Mouse (Mus musculus) lung, embryonic 15.5 days (tissue): ENCODE results near the gene Gpr84. TPM values are rescaled to one million over a fixed set of nuclear protein-coding genes. Genes with fewer than 3 reads are reported as not detected.

Source experiments
- ATAC-seq: fragments of 200-750 bp; cut with Nextera tagmentation; 2 replicates; pipeline ENCODE4 v1.8.0; 2017; ENCODE audit warnings: moderate number of reproducible peaks, borderline replicate concordance; ENCODE audit not compliant: low FRiP score, low TSS enrichment; ENCODE audit errors: extremely low read depth
- H3K27ac ChIP-seq: fragments of 300-500 bp; sonication (generic); 2 replicates; pipeline ENCODE4 v1.5.1; 2015; ENCODE audit warnings: moderate library complexity, mild to moderate bottlenecking, inconsistent platforms
- H3K27me3 ChIP-seq: fragments of 300-500 bp; sonication (generic); 2 replicates; pipeline ENCODE4 v1.6.1; 2015; ENCODE audit warnings: inconsistent platforms
- H3K36me3 ChIP-seq: fragments of 300-500 bp; sonication (generic); 2 replicates; pipeline ENCODE4 v1.6.1; 2015; ENCODE audit warnings: inconsistent platforms
- H3K4me1 ChIP-seq: fragments of 300-500 bp; sonication (generic); 2 replicates; pipeline ENCODE4 v1.6.1; 2015; ENCODE audit warnings: inconsistent platforms
- H3K4me2 ChIP-seq: fragments of 300-500 bp; sonication (generic); 2 replicates; pipeline ENCODE4 v1.6.1; 2015; ENCODE audit warnings: inconsistent platforms, mild to moderate bottlenecking, moderate library complexity
- H3K4me3 ChIP-seq: fragments of 300-500 bp; sonication (generic); 2 replicates; pipeline ENCODE4 v1.5.1; 2015; ENCODE audit warnings: mild to moderate bottlenecking, inconsistent platforms
- H3K9ac ChIP-seq: fragments of 300-500 bp; sonication (generic); 2 replicates; pipeline ENCODE4 v1.6.1; 2015; ENCODE audit warnings: inconsistent platforms
- H3K9me3 ChIP-seq: fragments of 300-500 bp; sonication (generic); 2 replicates; pipeline ENCODE4 v1.6.1; 2016; ENCODE audit warnings: inconsistent platforms
- WGBS: fragments of 180-500 bp; shearing (Covaris S2); methylation state at CpG from one replicate; pipeline ENCODE4 v1.1.7; 2015; 5-methylcytosine and 5-hydroxymethylcytosine counted together
- polyA plus RNA-seq: library from polyadenylated mRNA; unstranded; fragments of >200 nt; fragmentation: Nextera tagmentation; extraction: Ambion mirVana; gene quantifications from 2 replicates; pipeline ENCODE4 v1.2.1, GENCODE M21; 2015

Gpr84 gene
- polyA plus RNA-seq, 1 experiment from 2014 or later, result 0.36 TPM

GRCm38 (mm10) chr15:103345789-103346188 is 35.4 kb upstream of the Gpr84 start:
- no peak overlapping the region for H3K4me2 ChIP-seq
- H3K4me3 ChIP-seq, result no peak overlapping the region
- peaks cover 15% of the 10 kb centered on the region for H3K27me3 ChIP-seq
- no peak overlapping the region for H3K9ac ChIP-seq
- no peaks in the 10 kb centered on the region for H3K9me3 ChIP-seq
- ATAC-seq, result no peak
- no peaks in the 10 kb centered on the region for H3K4me1 ChIP-seq
- H3K36me3 ChIP-seq, result peaks cover 55% of the 10 kb centered on the region
- 77% methylated on average over 6 of the region's 6 CpGs for WGBS
- H3K27ac ChIP-seq, result no peak overlapping the region

DNA sequence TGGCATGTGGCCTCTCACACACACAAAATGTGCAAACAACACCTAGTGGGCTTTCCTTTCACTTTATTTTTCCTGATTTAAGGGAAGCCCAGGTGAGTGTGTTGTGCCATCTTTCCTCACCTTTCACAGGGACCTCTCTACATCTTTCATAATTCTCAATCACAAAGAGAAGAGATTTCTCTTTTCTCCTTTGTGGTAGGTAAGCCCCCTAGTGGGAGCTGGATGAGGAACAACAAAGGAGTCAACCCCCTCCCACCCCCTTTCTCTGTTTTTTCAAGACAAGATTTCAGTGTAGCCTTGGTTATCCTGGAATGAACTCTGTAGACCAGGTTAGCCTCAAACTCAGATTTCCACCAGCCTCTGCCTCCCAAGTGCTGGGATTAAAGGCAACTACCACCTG is 33.1 kb upstream of the Gpr84 start:
- no peak overlapping the region for H3K9ac ChIP-seq
- peaks cover 34% of the 10 kb centered on the region for H3K36me3 ChIP-seq
- H3K27me3 ChIP-seq, result peaks cover 37% of the 10 kb centered on the region
- peaks cover 13% of the 10 kb centered on the region for H3K4me1 ChIP-seq
- no peak overlapping the region for H3K4me3 ChIP-seq
- no peak overlapping the region for H3K4me2 ChIP-seq
- no peaks in the 10 kb centered on the region for H3K9me3 ChIP-seq
- ATAC-seq, result no peak
- no peak overlapping the region for H3K27ac ChIP-seq

- H3K27me3 ChIP-seq, result peaks cover 43% of the 10 kb centered on the region
- H3K4me2 ChIP-seq, result no peak overlapping the region
- no peak overlapping the region for H3K4me3 ChIP-seq
- H3K9ac ChIP-seq, result no peak overlapping the region
- no peak for ATAC-seq
- no peaks in the 10 kb centered on the region for H3K9me3 ChIP-seq
- 67% methylated on average over 2 of the region's 3 CpGs for WGBS
- peaks cover 13% of the 10 kb centered on the region for H3K4me1 ChIP-seq
- H3K36me3 ChIP-seq, result peaks cover 32% of the 10 kb centered on the region
- H3K27ac ChIP-seq, result no peak overlapping the region
Observed at GRCm38 (mm10) chr15:103343008-103343407, 32.6 kb upstream of the Gpr84 start.

GRCm38 (mm10) chr15:103342415-103342814 is 32.0 kb upstream of the Gpr84 start:
- H3K27me3 ChIP-seq, result peaks cover 47% of the 10 kb centered on the region
- ATAC-seq, result no peak
- peaks cover 32% of the 10 kb centered on the region for H3K36me3 ChIP-seq
- H3K9me3 ChIP-seq, result no peaks in the 10 kb centered on the region
- H3K9ac ChIP-seq, result no peak overlapping the region
- WGBS, result 11% methylated on average over 4 of the region's 4 CpGs
- H3K4me2 ChIP-seq, result no peak overlapping the region
- no peak overlapping the region for H3K4me3 ChIP-seq
- H3K27ac ChIP-seq, result no peak overlapping the region
- peaks cover 13% of the 10 kb centered on the region for H3K4me1 ChIP-seq

DNA sequence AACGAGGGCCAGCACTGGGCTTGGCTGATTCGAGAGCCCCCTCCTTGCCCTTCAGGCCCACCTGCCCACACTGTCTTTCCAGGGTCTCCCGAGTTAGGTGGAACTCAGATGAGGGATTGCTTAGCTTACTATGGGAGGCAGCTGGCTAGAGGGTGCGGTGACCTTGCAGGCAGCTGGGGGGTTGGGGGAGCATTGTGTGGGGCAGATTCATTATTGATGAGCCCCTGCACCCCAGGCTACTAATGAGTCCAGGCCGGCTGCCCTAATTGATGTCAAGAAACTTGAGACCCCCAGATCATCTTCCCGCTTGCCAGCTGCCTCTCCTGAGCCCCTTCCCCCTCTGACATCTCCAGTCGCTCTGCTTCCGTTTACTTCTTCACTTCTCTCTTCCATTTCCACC is 31.1 kb upstream of the Gpr84 start:
- Histone ChIP-seq H3K4me1 (peaks cover 13% of the 10 kb centered on the region), H3K9ac (no peak overlapping the region), H3K9me3 (no peaks in the 10 kb centered on the region), H3K4me2 (no peak overlapping the region), H3K36me3 (peaks cover 27% of the 10 kb centered on the region), H3K27me3 (peaks cover 56% of the 10 kb centered on the region), H3K4me3 (no peak overlapping the region), H3K27ac (no peak overlapping the region)
- WGBS, result 39% methylated on average over 8 of the region's 8 CpGs
- no peak for ATAC-seq

DNA sequence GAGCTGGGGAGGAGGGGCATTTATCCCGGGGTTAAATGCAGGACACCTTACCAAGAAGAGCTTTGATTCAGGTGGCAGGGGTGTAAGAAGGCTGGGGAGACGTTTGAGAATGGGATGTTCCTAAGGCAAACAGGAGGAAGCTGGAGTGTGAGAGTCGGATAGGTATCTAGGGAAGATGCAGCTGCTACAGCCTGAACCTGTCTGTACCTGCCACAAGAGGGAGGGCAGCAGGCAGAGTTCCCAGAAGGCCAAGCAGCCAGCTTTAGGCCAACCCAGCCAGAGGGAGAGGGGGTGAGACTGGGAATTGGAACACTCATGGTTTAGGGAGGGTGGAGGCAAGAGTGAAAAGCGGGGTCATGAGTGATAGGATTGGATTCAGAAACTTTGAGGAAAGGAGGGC is 30.4 kb upstream of the Gpr84 start:
- Histone ChIP-seq H3K9ac (no peak overlapping the region), H3K4me3 (no peak overlapping the region), H3K4me2 (peak overlapping the region; percentile 87; the same call in 1 of the 2 replicates), H3K27ac (no peak overlapping the region), H3K9me3 (no peaks in the 10 kb centered on the region), H3K27me3 (peaks cover 59% of the 10 kb centered on the region), H3K4me1 (peaks cover 13% of the 10 kb centered on the region), H3K36me3 (peaks cover 20% of the 10 kb centered on the region)
- no peak for ATAC-seq
- 24% methylated on average over 4 of the region's 4 CpGs for WGBS

DNA sequence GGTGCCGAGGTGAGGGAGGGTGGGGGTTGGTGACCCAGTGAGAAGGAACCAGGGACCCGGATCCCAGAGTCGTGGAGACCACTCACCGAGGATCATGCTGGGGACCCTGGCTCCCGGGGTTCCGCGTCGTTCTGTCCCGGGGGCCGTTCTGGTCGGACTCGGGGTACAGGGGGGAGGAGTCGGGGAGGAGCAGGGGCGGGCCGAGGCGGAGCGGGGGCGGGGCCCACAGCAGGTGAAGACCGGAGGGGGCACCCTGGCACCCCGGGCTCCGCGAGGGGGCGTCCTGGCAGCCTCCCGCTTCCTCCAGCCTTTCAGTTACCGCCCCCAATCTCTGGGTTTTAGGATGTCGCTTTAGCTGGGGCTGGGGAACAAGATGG is 29.5 kb upstream of the Gpr84 start, which contains the start of gene Zfp385a:
TSS of gene Zfp385a (minus strand) at position 133 of the 377 bp plus-strand sequence.
- H3K4me1 ChIP-seq, result peaks cover 13% of the 10 kb centered on the region
- H3K36me3 ChIP-seq, result peaks cover 12% of the 10 kb centered on the region
- ATAC-seq, result peak; percentile 52; the same call in 1 of the 2 replicates
- H3K27me3 ChIP-seq, result peaks cover 59% of the 10 kb centered on the region
- peak within 1 kb of the TSS; percentile 50 for H3K4me3 ChIP-seq
- WGBS, result under 1% methylated on average over 26 of the region's 26 CpGs
- H3K9me3 ChIP-seq, result no peaks in the 10 kb centered on the region
- peak within 1 kb of the TSS; percentile 87 for H3K4me2 ChIP-seq
- peak within 1 kb of the TSS; percentile 37; the same call in 1 of the 2 replicates for H3K9ac ChIP-seq
- H3K27ac ChIP-seq, result no peak within 1 kb of the TSS

DNA sequence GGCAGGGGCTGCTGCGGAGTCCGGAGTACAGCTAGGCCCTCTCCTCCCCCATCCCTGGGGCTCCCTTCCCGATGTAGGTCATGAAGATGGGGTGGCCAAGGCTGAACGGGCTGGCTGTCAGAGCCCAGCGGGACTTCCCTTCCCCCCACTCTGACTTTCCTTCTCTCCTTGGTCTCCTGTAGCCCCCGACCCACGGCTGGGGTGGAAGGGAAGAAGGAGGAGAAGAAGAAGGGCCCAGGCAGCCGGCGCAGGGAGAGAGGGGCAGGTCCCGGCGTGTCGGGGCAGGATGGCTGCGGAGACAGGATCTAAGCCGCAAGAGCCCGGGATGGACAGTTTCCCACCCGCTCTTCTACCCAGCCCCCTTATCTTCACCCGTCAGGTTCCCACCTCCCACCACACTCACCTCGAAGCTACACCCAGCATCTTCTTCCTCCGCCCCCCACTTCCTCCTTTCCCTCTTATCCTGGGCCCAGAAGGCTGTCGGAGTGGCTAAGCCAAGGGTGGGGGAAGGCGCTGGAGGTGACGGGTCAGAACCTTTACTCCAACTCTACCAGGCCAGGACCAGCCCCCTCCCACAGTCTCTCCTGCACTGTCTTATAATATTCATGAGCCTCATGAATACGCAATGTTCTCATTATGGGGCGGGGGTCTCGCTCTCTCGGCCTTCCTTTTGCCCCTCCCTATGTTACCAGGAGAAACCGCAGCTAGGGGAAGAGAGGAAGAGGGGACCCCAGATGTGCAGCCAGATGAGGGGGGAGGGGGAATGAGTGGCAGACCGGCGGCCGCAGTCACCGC is 29.0 kb upstream of the Gpr84 start:
- Histone ChIP-seq H3K4me1 (peaks cover 14% of the 10 kb centered on the region), H3K27ac (no peak overlapping the region), H3K9me3 (no peaks in the 10 kb centered on the region), H3K4me2 (peak overlapping the region; percentile 87), H3K4me3 (peak overlapping the region; percentile 50), H3K27me3 (peaks cover 59% of the 10 kb centered on the region), H3K36me3 (peaks cover 6% of the 10 kb centered on the region; the same call in 1 of the 2 replicates), H3K9ac (peak overlapping the region; percentile 37; the same call in 1 of the 2 replicates)
- peak; percentile 44; the same call in 1 of the 2 replicates for ATAC-seq
- 3% methylated on average over 31 of the region's 31 CpGs for WGBS

- Histone ChIP-seq H3K27ac (no peak overlapping the region), H3K27me3 (peaks cover 59% of the 10 kb centered on the region), H3K4me2 (peak overlapping the region; percentile 87), H3K4me3 (no peak overlapping the region), H3K9me3 (no peaks in the 10 kb centered on the region), H3K9ac (no peak overlapping the region), H3K4me1 (peaks cover 19% of the 10 kb centered on the region), H3K36me3 (0 out of 2 replicates have a peak, but pooled peaks cover under 1% of the 10 kb centered on the region)
- 53% methylated on average over 4 of the region's 4 CpGs for WGBS
- no peak for ATAC-seq
Observed at GRCm38 (mm10) chr15:103338829-103339165, 28.4 kb upstream of the Gpr84 start.

- Histone ChIP-seq H3K4me1 (peaks cover 19% of the 10 kb centered on the region), H3K4me2 (no peak overlapping the region), H3K9ac (no peak overlapping the region), H3K4me3 (no peak overlapping the region), H3K36me3 (no peaks in the 10 kb centered on the region), H3K27ac (no peak overlapping the region), H3K9me3 (no peaks in the 10 kb centered on the region), H3K27me3 (peaks cover 57% of the 10 kb centered on the region)
- 24% methylated on average over 11 of the region's 11 CpGs for WGBS
- no peak for ATAC-seq
Observed at GRCm38 (mm10) chr15:103336996-103337667, 26.7 kb upstream of the Gpr84 start.

DNA sequence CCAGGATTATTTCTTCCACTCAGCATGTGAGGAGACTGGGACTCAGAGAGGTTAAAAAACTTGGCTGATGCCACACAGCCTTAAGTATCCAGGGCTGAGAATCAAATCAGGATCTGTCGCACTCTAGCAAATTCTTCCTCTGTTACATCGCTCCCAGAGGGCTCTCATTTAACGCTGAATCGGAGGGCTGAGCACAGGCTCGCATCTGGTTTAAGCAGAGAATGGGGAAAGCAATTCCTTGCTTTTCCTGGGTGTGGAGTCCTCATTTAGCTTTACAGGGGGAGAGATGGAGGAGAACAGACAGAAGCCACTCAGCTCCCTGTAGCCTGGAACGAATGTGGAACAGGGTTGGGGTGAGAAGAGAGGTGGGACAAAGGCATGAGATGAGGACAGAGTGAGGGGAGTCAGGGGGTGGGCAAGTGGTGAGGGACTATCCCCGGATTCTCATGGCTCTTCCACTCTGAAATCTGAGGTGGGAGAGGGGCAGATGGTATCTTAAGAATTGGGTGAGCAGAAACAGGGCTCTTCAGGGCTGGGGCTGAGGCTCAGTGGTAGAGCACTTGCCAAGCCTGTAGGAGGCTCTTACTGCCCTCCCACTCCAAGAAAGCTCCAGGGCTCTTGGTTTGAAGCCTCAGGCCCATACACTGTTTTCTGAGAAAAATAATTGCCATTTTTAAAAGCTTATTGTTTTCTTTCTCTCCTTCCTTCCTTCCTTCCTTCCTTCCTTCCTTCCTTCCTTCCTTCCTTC is 25.2 kb upstream of the Gpr84 start:
- Histone ChIP-seq H3K27ac (no peak overlapping the region), H3K4me1 (peaks cover 19% of the 10 kb centered on the region), H3K9me3 (no peaks in the 10 kb centered on the region), H3K27me3 (peaks cover 43% of the 10 kb centered on the region), H3K4me2 (no peak overlapping the region), H3K36me3 (no peaks in the 10 kb centered on the region), H3K4me3 (no peak overlapping the region), H3K9ac (no peak overlapping the region)
- 23% methylated on average over 7 of the region's 7 CpGs for WGBS
- ATAC-seq, result no peak
